Mouse (Mus musculus) limb, embryonic 14.5 days (tissue): ENCODE measurements around the gene Prpf31. TPM values are rescaled to one million over a fixed set of nuclear protein-coding genes. Genes with fewer than 3 reads are reported as not detected.
"Not testable (repeated sequence)": the region's sequence is repeated elsewhere in the genome, so short reads cannot be mapped to it uniquely, and the experiment has no call there.

Source experiments
- ATAC-seq: fragments of 200-750 bp; cut with Nextera tagmentation; 2 replicates; pipeline ENCODE4 v1.8.0; 2017; ENCODE audit warnings: low read depth, moderate number of reproducible peaks, moderate TSS enrichment; ENCODE audit not compliant: low FRiP score
- DNase-seq: peaks from one replicate; pipeline ENCODE4 v3.0.0-alpha.2; 2015; ENCODE audit warnings: low spot score
- H3K27ac ChIP-seq: fragments of 300-500 bp; sonication (generic); replicated peaks from 2 replicates; pipeline ENCODE4 v1.5.1; 2014; ENCODE audit warnings: low read depth, mild to moderate bottlenecking, low read length, moderate library complexity, mixed read lengths
- H3K27me3 ChIP-seq: fragments of 300-500 bp; sonication (generic); 2 replicates; pipeline ENCODE4 v1.6.1; 2014; ENCODE audit warnings: low read length, mixed read lengths; ENCODE audit not compliant: control insufficient read depth, insufficient read depth
- H3K36me3 ChIP-seq: fragments of 300-500 bp; sonication (generic); 2 replicates; pipeline ENCODE4 v1.6.1; 2014; ENCODE audit warnings: mild to moderate bottlenecking, low read length, moderate library complexity, mixed read lengths; ENCODE audit not compliant: control insufficient read depth, insufficient read depth
- H3K4me1 ChIP-seq: fragments of 300-500 bp; sonication (generic); 2 replicates; pipeline ENCODE4 v1.6.1; 2014; ENCODE audit warnings: antibody characterized with exemption, low read length, mixed read lengths; ENCODE audit not compliant: control insufficient read depth, insufficient read depth
- H3K4me2 ChIP-seq: fragments of 300-500 bp; sonication (generic); replicated peaks from 2 replicates; pipeline ENCODE4 v1.6.1; 2014; ENCODE audit warnings: low read depth, mild to moderate bottlenecking, low read length, moderate library complexity; ENCODE audit not compliant: severe bottlenecking
- H3K4me3 ChIP-seq: fragments of 300-500 bp; sonication (generic); replicated peaks from 2 replicates; pipeline ENCODE4 v1.5.1; 2014; ENCODE audit warnings: low read length
- H3K9ac ChIP-seq: fragments of 300-500 bp; sonication (generic); 2 replicates; pipeline ENCODE4 v1.6.1; 2014; ENCODE audit warnings: mild to moderate bottlenecking, low read depth, low read length, moderate library complexity; ENCODE audit not compliant: severe bottlenecking
- H3K9me3 ChIP-seq: fragments of 300-500 bp; sonication (generic); 2 replicates; pipeline ENCODE4 v1.6.1; 2016; ENCODE audit warnings: low read length; ENCODE audit not compliant: control insufficient read depth
- POLR2A ChIP-seq: fragments of 200-500 bp; IDR thresholded peaks from 2 replicates; pipeline ENCODE4 v1.8.0; 2012; ENCODE audit warnings: inconsistent platforms, mild to moderate bottlenecking, moderate library complexity, borderline replicate concordance; ENCODE audit not compliant: insufficient read depth, insufficient read length; ENCODE audit errors: extremely low read depth
- WGBS: fragments of 180-500 bp; shearing (Covaris S2); extraction: QIAGEN DNeasy Blood & Tissue Kit; methylation state at CpG from one replicate; pipeline ENCODE4 v1.1.7; 2014; 5-methylcytosine and 5-hydroxymethylcytosine counted together
- polyA plus RNA-seq, 2 experiments: library from polyadenylated mRNA; depleted of rRNA in 1 of 2; stranded (reverse) in 1 of 2; unstranded in 1 of 2; fragments of >200 nt; fragmentation: Nextera tagmentation in 1 of 2; extraction: Ambion mirVana in 1 of 2; gene quantifications; 2 replicates each; pipeline versions ENCODE4 v1.2.1 to v1.2.3; 2012 to 2014

Gene Prpf31
- polyA plus RNA-seq, 2 experiments, result 64.9 to 85.6 TPM

- H3K36me3 ChIP-seq, result no peaks in the 10 kb centered on the region
- H3K9me3 ChIP-seq, result no peaks in the 10 kb centered on the region
- H3K9ac ChIP-seq, result no peak overlapping the region
- H3K27me3 ChIP-seq, result no peaks in the 10 kb centered on the region
- H3K27ac ChIP-seq, result no peak overlapping the region
- no peaks in the 10 kb centered on the region for H3K4me1 ChIP-seq
- ATAC-seq (no peak), DNase-seq (no peak)
- no peak for TF ChIP-seq POLR2A
- no peak overlapping the region for H3K4me2 ChIP-seq
- WGBS, result 79% methylated on average over 3 of the region's 3 CpGs
- no peak overlapping the region for H3K4me3 ChIP-seq
Measured at GRCm38 (mm10) chr7:3590550-3590949, 39.2 kb upstream of the Prpf31 start.

GRCm38 (mm10) chr7:3591534-3591933 lies 38.3 kb upstream of the Prpf31 start:
- H3K9ac ChIP-seq, result no peak overlapping the region
- 61% methylated on average over 1 of the region's 1 CpGs for WGBS
- H3K4me2 ChIP-seq, result no peak overlapping the region
- H3K4me3 ChIP-seq, result no peak overlapping the region
- no peaks in the 10 kb centered on the region for H3K27me3 ChIP-seq
- no peaks in the 10 kb centered on the region for H3K36me3 ChIP-seq
- H3K27ac ChIP-seq, result no peak overlapping the region
- H3K9me3 ChIP-seq, result no peaks in the 10 kb centered on the region
- TF ChIP-seq POLR2A, result no peak
- no peaks in the 10 kb centered on the region for H3K4me1 ChIP-seq
- DNase-seq (no peak), ATAC-seq (no peak)

- Histone ChIP-seq H3K36me3 (no peaks in the 10 kb centered on the region), H3K9ac (no peak overlapping the region), H3K4me3 (no peak overlapping the region), H3K4me2 (no peak overlapping the region), H3K27ac (no peak overlapping the region), H3K27me3 (no peaks in the 10 kb centered on the region), H3K9me3 (no peaks in the 10 kb centered on the region), H3K4me1 (no peaks in the 10 kb centered on the region)
- no peak for ATAC-seq
- no peak for DNase-seq
- TF ChIP-seq POLR2A, result no peak
Measured at GRCm38 (mm10) chr7:3593855-3594254, 35.9 kb upstream of the Prpf31 start.

GRCm38 (mm10) chr7:3594686-3595085 lies 35.1 kb upstream of the Prpf31 start:
- DNase-seq (no peak), ATAC-seq (no peak)
- H3K27me3 ChIP-seq, result no peaks in the 10 kb centered on the region
- no peaks in the 10 kb centered on the region for H3K4me1 ChIP-seq
- H3K9ac ChIP-seq, result no peak overlapping the region
- H3K4me3 ChIP-seq, result no peak overlapping the region
- no peak overlapping the region for H3K4me2 ChIP-seq
- WGBS, result 27% methylated on average over 5 of the region's 5 CpGs
- H3K36me3 ChIP-seq, result no peaks in the 10 kb centered on the region
- no peak overlapping the region for H3K27ac ChIP-seq
- no peaks in the 10 kb centered on the region for H3K9me3 ChIP-seq
- no peak for TF ChIP-seq POLR2A

- 14% methylated on average over 9 of the region's 9 CpGs for WGBS
- Histone ChIP-seq H3K4me2 (no peak overlapping the region), H3K36me3 (no peaks in the 10 kb centered on the region), H3K9ac (no peak overlapping the region), H3K27ac (no peak overlapping the region), H3K9me3 (no peaks in the 10 kb centered on the region), H3K4me1 (no peaks in the 10 kb centered on the region), H3K4me3 (no peak overlapping the region), H3K27me3 (no peaks in the 10 kb centered on the region)
- ATAC-seq, result no peak
- no peak for TF ChIP-seq POLR2A
- DNase-seq, result no peak
Measured at GRCm38 (mm10) chr7:3595146-3595545, 34.6 kb upstream of the Prpf31 start.

GRCm38 (mm10) chr7:3597755-3598154 lies 32.0 kb upstream of the Prpf31 start:
- not testable (repeated sequence) for H3K27ac ChIP-seq, H3K36me3 ChIP-seq, H3K27me3 ChIP-seq, H3K9me3 ChIP-seq, H3K4me1 ChIP-seq, H3K4me2 ChIP-seq, H3K4me3 ChIP-seq, H3K9ac ChIP-seq, DNase-seq, ATAC-seq
- WGBS, result 57% methylated on average over 1 of the region's 1 CpGs
